Mouse (Mus musculus) lung, postnatal 0 days (tissue): ENCODE results near the gene Abr.

Experiments used
- CTCF ChIP-seq: IDR thresholded peaks from 2 replicates; pipeline ENCODE4 v1.5.1; 2016; ENCODE audit warnings: antibody characterized with exemption, mild to moderate bottlenecking
- EP300 ChIP-seq: IDR thresholded peaks from 2 replicates; pipeline ENCODE4 v1.6.1; 2016; ENCODE audit warnings: antibody characterized with exemption, mild to moderate bottlenecking, control low read depth

- TF ChIP-seq EP300 (no peak), CTCF (no peak)
Measured at GRCm38 (mm10) chr11:76525646-76526351, 96.3 kb downstream of the Abr start.
